Mouse (Mus musculus): ENCODE data around the gene Olfr807.

The Olfr807 gene

DNA sequence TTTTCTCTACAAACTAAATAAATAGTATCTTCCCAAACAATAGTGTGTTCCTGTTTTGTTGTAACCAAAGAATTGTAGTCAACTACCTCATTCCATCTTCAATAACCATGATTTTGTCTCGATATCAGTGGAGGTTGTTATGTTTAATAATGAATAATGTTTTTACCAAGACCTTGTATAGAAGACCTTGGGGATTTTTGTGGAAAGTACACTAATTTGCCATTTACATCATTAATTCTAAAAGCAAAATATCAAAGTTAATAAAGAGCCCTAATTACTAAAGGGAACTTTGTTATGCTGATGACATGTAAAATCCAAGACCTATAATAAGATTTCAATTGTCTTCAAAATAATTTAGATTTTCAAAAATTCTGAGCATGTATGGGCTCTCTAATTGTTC, at the start of gene Olfr807:
Olfr807 (minus strand) TSS at position 101 of the 400 bp plus-strand sequence.
- DNase-seq (ENCODE audit: low spot score in 2 of 2), result no peak

DNA sequence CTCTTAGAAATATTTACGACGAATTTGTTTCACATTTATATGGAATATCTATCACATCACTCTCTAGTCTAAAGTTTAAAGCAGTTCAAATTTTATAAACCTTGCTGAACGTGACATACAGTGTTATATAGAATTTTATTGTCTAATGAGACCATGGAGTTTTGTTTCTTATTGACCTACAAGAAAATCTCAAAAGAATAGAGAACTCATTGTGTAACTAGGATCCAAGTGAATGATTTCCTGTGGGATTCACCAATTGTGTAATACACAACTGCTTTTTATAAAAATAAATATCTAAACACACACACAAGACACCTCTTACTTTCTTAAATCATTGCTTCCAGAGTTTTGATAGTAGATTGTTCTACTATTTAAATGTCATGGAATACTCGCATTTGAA, 46.7 kb upstream of the Olfr807 start, which contains the start of gene Olfr811:
Olfr811 (minus strand) TSS at position 101 of the 400 bp plus-strand sequence.
- DNase-seq (ENCODE audit: low spot score in 2 of 2), result no peak

DNA sequence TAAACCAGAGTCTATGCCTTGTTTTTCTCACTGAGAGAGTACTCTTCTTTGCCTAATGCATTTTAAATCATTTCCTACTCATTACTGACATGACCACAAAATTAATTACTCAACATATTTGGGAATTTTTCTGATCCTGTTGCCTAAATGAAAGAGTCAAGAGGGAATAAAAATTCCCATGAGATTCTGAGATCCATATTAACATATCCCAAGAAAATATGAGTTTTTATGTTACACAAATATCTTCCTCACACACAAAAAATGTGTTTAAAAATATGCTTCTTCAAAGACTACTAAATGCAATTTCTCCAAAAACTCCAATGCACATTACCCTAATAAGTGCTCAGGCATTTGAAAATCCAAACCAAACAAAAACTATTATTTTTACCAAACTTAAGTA, 37.2 kb upstream of the Olfr807 start, which contains the start of gene Olfr810:
Olfr810 (minus strand) TSS at position 101 of the 400 bp plus-strand sequence.
- DNase-seq (ENCODE audit: low spot score in 2 of 2), result no peak

DNA sequence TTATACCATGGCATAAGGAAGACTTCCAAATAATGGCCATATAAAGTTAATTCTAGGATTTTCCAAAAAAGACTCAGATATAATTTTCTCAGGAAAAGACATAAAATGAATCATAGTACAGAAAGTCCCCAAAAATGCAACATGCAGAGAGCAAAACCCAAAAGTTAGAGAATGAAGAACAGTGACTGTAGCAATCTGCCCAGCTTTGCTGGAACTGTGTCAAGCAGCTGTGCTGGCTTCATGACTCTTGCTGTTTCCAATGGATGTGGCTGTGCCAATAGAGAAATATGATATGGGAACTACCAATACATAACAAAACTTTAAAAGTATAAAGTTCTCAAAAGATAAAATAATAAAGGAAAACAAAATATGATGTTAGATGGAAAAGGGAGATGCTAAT, 20.5 kb upstream of the Olfr807 start:
- no peak for DNase-seq (ENCODE audit: low spot score in 2 of 2)

DNA sequence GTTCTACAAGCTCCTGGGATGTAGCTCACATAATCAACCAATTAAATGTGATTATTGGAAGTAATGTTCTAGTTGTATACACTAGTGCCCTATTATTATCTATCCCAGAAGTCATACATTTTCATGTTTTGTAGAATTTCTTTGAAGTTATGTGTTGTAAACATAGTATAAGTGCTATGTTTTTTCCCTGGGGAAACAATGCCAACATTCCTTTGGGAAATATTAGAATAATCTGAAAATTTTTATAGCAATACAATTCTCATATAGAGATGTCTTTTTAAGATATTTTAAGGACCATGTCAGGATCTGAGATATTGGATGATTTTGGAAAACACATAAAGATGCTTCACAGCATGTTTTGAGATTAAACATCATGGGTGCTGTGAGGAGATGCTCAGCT, 16.7 kb upstream of the Olfr807 start, which contains the start of gene Olfr809:
Olfr809 (plus strand) TSS at position 301 of the 400 bp plus-strand sequence.
- DNase-seq (ENCODE audit: low spot score in 2 of 2), result no peak

DNA sequence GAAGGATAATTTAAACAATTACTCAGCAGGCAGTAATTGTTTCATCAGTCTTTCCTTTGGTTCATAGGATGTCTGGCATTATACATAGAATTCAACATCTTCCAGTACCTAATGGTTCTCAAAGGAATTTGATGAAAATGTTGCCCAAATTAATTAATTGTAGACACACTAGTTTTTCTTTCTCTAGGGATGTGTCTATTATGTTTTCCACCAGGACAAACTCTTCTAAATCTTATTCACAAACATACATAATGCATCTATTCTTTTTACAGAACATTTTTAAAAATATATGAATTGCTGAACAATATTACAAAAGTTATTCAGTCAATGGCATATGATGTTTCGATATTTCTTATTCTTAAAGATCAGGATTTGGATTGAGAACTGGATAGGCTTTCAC, 7.6 kb upstream of the Olfr807 start, which contains the start of gene Olfr808:
Olfr808 (plus strand) TSS at position 301 of the 400 bp plus-strand sequence.
- no peak for DNase-seq (ENCODE audit: low spot score in 2 of 2)

DNA sequence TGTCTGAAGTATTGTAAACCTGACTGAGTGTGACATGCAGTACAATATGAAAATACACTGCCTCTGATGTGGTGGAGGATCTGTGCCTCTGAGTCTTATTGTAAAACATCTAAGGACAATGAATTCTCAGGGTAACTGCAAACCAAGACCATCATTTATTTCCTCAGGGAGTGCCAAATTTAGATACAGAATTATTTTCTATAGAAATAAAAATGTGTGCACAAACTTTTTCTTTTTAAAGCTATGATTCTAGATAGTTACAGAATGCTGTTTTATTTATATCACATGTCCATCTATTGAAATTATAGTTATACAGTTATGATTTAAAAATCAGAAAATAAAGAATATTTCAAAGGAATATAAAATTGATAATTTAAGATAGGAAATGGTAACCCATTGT, 15.8 kb downstream of the Olfr807 start, which contains the start of gene Olfr806:
Olfr806 (minus strand) TSS at position 101 of the 400 bp plus-strand sequence.
- no peak for DNase-seq (ENCODE audit: low spot score in 2 of 2)

DNA sequence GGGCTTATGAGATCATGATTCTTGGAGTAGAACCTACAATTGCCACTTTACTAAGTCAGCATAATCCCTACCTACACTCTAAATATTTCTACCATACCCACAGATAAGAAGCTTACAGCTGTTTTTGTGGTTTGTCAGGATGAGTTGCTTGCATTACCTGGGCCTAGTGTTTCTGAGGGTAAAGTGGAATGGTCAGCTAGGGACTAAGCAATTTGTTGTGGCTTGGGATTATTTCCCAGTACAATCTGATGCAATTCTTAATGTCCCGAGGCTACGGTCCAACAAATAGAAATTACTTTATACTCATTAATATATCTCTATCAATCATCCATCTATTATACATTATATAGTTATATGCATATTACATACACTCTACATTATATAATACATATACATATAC, 28.3 kb downstream of the Olfr807 start, which contains the start of gene Olfr805:
Olfr805 (minus strand) TSS at position 101 of the 400 bp plus-strand sequence.
- DNase-seq (ENCODE audit: low spot score in 2 of 2), result no peak
